Mouse (Mus musculus) thymus, adult 2 months (tissue): ENCODE measurements around the gene Dll1. TPM values are rescaled to one million over a fixed set of nuclear protein-coding genes. Genes with fewer than 3 reads are reported as not detected.

Source experiments
- DNase-seq: peaks from one replicate; pipeline ENCODE4 v3.0.0; 2021
- H3K27ac ChIP-seq: fragments of 200-500 bp; 2 replicates; pipeline ENCODE4 v1.5.1; 2012; ENCODE audit warnings: low read length, control low read depth; ENCODE audit not compliant: control insufficient read depth, insufficient read depth
- H3K27me3 ChIP-seq: fragments of 200-500 bp; 2 replicates; pipeline ENCODE4 v1.6.1; 2012; ENCODE audit warnings: mild to moderate bottlenecking, low read length, moderate library complexity, mixed read lengths; ENCODE audit not compliant: control insufficient read depth, insufficient read depth
- H3K36me3 ChIP-seq: fragments of 200-500 bp; 2 replicates; pipeline ENCODE4 v1.6.1; 2012; ENCODE audit warnings: mild to moderate bottlenecking, low read length, moderate library complexity; ENCODE audit not compliant: control insufficient read depth, insufficient read depth
- H3K4me1 ChIP-seq: fragments of 200-500 bp; replicated peaks from 2 replicates; pipeline ENCODE4 v1.6.1; 2012; ENCODE audit warnings: low read length; ENCODE audit not compliant: control insufficient read depth, insufficient read depth
- H3K4me3 ChIP-seq: fragments of 200-500 bp; 2 replicates; pipeline ENCODE4 v1.5.1; 2012; ENCODE audit warnings: mild to moderate bottlenecking, low read length, control low read depth, moderate library complexity; ENCODE audit not compliant: control insufficient read depth, insufficient read depth
- CTCF ChIP-seq: fragments of 200-500 bp; IDR thresholded peaks from 2 replicates; pipeline ENCODE4 v1.5.1; 2012; ENCODE audit warnings: mild to moderate bottlenecking, control low read depth, low read length, moderate library complexity, borderline replicate concordance; ENCODE audit not compliant: control insufficient read depth, poor library complexity, insufficient read depth; ENCODE audit errors: extremely low read depth
- POLR2A ChIP-seq: fragments of 200-500 bp; IDR thresholded peaks from 2 replicates; pipeline ENCODE4 v1.6.1; 2012; ENCODE audit warnings: mild to moderate bottlenecking, low read length, control low read depth, moderate library complexity; ENCODE audit not compliant: control insufficient read depth, poor library complexity, insufficient read depth; ENCODE audit errors: extremely low read depth
- WGBS: fragments of 180-500 bp; shearing (Covaris S2); methylation state at CpG from one replicate; pipeline ENCODE4 v1.1.7; 2018; 5-methylcytosine and 5-hydroxymethylcytosine counted together
- polyA plus RNA-seq: library from polyadenylated mRNA; depleted of rRNA; stranded (reverse); fragments of >200 nt; gene quantifications from 2 replicates; pipeline ENCODE4 v1.2.3, GENCODE M21; 2012

The Dll1 gene
- polyA plus RNA-seq, 1 experiment: 9.8 TPM

DNA sequence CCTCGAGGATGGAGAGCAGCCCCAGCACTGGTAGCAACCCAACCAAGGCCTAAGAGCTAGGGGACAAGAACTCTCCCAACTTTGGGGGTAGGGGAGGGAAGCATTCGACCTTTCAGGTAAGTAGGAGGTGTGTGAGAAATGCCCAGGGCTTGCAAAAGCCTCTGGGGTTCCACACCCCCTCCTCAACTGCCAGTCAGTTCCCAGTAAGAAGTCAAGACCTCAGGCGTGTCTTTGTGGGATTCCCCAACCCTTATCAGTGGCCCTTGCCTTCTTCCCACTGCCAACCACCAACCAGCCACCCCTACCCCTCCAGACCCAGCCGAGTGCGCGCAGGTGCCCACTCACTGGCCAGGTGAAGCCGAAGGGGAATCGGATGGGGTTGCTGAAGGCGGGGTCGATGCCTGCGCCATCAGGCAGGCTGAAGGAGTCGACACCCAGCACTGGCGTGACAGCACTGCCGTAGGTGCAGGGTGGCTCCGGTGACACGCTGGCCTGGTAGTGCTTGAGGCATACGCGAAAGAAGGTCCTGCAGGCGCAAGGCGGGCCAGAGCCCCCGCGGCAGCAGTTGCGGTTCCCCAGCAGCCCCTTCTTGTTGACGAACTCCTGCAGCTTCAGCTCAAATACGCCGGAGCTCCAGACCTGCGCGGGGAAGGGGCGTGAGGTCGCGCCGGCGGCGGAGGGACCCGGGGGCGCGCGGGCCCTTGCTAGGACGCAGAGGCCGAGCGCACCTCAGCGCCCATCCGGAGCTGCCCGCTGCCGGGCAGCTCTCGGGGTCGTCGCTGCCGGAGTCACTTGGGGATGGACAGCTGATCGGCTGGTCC, 2.1 kb downstream of the Dll1 start:
- WGBS: 3% methylated on average over 45 of the region's 50 CpGs
- Histone ChIP-seq H3K4me1 (peaks cover 13% of the 10 kb centered on the region), H3K4me3 (peak overlapping the region; percentile 47), H3K27me3 (peaks cover 12% of the 10 kb centered on the region), H3K36me3 (no peaks in the 10 kb centered on the region), H3K27ac (no peak overlapping the region)
- TF ChIP-seq CTCF (no peak), POLR2A (no peak)
- peak; percentile 2 for DNase-seq

DNA sequence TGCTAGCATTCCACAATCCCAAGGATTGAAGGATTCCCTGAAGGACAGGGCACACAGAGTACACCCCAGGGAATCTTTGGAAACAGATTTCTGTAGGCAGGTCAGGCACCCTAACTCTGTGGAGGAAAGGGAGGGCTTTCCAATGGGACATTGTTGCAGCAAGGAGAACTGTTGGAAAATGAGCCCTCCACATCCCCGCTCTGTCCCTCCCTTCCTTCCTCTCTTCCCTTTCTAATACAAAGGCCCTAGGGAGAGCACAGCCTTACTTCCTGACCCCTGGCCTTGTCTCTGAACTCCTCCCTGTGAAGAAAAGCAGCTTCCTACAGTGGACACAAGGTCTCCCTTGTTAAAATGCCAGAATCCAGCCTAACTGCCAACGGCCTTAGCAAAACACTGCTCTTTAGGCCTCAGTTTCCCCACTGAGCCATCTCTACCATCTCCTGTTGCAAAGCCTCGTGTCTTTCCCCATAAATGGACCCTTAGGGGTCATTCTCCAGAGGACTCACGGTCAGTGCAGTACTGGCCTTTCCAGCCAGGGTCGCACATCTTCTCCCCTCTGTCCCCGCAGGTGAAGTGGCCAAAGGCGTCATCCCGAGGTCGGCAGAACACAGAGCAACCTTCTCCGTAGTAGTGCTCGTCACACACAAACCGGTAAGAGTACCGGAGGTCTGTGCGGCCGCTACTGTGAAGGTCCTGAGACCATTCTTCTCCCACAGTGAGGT, 3.6 kb downstream of the Dll1 start:
- no peak for DNase-seq
- TF ChIP-seq CTCF: no peak
- no peak for TF ChIP-seq POLR2A
- Histone ChIP-seq H3K27me3 (peaks cover 12% of the 10 kb centered on the region), H3K36me3 (no peaks in the 10 kb centered on the region), H3K4me1 (peaks cover 13% of the 10 kb centered on the region), H3K27ac (no peak overlapping the region), H3K4me3 (no peak overlapping the region)
- 90% methylated on average over 15 of the region's 15 CpGs for WGBS

DNA sequence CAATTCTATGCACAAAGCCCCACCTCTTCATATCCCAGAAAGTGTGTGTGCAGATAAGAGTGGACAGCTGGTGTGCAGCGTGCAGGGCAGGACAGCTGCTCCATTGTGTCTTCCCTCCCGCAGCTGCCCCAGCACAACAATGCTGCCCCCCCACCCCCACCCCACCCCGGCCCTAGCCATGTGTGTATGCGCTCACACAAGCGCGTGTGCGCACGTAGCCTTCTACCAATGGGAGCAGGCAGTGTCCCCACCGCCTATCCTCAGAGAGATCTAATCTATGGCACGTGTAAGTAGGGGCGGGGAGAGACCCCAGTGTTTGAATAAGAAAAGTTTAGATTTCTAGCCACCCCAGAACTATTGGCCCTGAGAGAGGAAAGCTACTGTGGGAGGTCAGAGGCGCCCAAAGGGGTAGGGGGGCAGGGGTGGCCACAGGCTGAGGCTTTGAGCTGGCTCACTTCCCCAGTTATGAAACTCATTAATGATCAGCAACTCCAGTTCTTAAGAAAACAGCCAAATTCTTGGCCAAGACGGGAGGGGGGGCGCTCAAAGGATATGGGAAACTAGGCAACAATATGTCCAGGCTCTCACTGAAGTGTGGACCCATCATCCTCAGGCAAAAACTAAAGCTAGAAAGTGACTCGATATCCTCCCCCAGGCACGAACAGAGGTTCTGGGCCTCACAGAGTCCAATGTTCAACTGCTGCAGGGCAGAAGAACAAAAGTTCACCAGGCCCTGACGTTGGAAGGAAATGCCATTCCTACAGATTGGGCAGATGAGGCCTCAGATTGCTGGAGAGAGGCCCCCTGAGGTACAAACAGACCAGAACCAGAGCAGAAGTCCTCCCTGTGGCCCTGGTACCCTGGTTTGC, 4.5 kb downstream of the Dll1 start:
- 80% methylated on average over 17 of the region's 17 CpGs for WGBS
- no peak for TF ChIP-seq POLR2A
- no peak for TF ChIP-seq CTCF
- no peak for DNase-seq
- H3K36me3 ChIP-seq: no peaks in the 10 kb centered on the region
- H3K27ac ChIP-seq: no peak overlapping the region
- no peak overlapping the region for H3K4me3 ChIP-seq
- H3K27me3 ChIP-seq: peaks cover 8% of the 10 kb centered on the region
- peaks cover 13% of the 10 kb centered on the region for H3K4me1 ChIP-seq

DNA sequence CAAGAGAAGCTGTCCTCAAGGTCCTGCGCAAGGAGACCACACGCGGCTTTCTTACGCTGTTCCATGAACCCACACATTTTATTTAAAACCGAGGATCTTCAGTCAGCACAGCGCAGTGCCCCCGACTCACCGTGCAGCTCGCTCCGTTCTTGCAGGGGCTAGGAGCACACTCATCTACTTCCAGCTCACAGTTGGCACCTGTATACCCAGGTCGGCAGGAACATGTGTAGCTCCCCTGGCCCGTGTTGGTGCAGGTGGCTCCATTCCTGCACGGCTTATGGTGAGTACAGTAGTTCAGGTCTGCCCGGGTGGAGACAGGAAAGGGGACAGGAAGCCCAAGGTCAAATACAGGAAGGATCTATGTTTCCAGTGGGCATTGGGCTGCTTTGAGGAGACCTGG, 6.3 kb downstream of the Dll1 start:
- 62% methylated on average over 14 of the region's 14 CpGs for WGBS
- Histone ChIP-seq H3K36me3 (no peaks in the 10 kb centered on the region), H3K27me3 (no peaks in the 10 kb centered on the region; the same call in 1 of the 2 replicates), H3K27ac (no peak overlapping the region), H3K4me3 (no peak overlapping the region), H3K4me1 (0 out of 2 replicates have a peak, but pooled peaks cover 2% of the 10 kb centered on the region)
- TF ChIP-seq CTCF (no peak), POLR2A (no peak)
- DNase-seq: no peak

DNA sequence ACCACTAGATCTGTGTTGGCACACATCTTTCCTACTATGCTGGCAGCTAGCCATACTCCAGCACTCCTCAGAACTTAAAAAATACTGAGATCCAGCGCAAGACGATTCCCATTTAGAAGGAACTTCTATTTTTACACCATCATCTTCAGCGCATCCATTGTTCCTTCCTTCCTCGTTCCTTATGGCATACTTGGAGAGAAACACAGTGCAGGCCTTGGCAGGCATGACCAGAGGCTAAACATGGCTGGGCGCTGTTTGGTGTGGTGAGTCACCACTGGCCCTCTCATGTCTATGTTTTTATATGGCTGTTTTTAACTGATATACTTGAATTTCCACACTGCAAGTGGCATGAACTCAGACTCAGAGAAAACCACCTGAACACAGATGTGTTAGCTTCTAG, 11.0 kb downstream of the Dll1 start:
- TF ChIP-seq CTCF: no peak
- TF ChIP-seq POLR2A: no peak
- Histone ChIP-seq H3K4me3 (no peak overlapping the region), H3K36me3 (no peaks in the 10 kb centered on the region), H3K27me3 (no peaks in the 10 kb centered on the region), H3K27ac (no peak overlapping the region), H3K4me1 (0 out of 2 replicates have a peak, but pooled peaks cover 2% of the 10 kb centered on the region)
- 86% methylated on average over 5 of the region's 5 CpGs for WGBS
- no peak for DNase-seq

DNA sequence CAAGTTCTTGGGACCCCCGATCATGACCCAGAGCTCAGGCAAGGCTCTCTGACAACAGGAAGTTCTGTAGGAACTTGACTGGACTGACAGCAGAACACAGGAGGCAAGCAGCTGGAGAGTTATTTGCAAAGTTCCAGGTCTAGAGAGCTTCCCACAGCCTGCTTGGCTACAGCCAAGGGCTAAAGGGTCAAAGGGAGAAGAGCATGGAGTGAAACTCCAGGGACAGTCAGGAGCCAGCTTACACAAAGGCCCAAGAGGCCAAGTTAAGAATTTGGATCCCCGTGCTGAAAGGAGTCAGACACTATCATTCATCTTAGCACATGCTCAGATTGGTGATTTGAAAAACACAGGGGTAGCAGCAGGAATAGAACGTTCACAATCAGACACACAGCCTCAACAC, 13.0 kb downstream of the Dll1 start:
- 69% methylated on average over 3 of the region's 3 CpGs for WGBS
- DNase-seq: no peak
- no peak overlapping the region for H3K4me3 ChIP-seq
- no peaks in the 10 kb centered on the region for H3K27me3 ChIP-seq
- H3K36me3 ChIP-seq: no peaks in the 10 kb centered on the region
- no peak for TF ChIP-seq POLR2A
- no peak for TF ChIP-seq CTCF
- H3K4me1 ChIP-seq: no peaks in the 10 kb centered on the region
- no peak overlapping the region for H3K27ac ChIP-seq
